Mouse (Mus musculus) liver, embryonic 13.5 days (tissue): ENCODE data around the gene Fam24a. TPM values are rescaled to one million over a fixed set of nuclear protein-coding genes. Genes with fewer than 3 reads are reported as not detected.

Experiments used
- polyA plus RNA-seq: library from polyadenylated mRNA; unstranded; fragments of >200 nt; fragmentation: Nextera tagmentation; extraction: Ambion mirVana; gene quantifications from 2 replicates; pipeline ENCODE4 v1.2.1, GENCODE M21; 2015

The Fam24a gene
- polyA plus RNA-seq, 1 experiment from 2014 or later: not detected

Other genes starting within 250 kb of the Fam24a start
- gene 4933402N03Rik, start 187.6 kb upstream of the Fam24a start, polyA plus RNA-seq: not detected in 2 replicates
- not detected in 2 replicates for gene 5430419D17Rik, start 159.5 kb upstream of the Fam24a start, polyA plus RNA-seq
- gene Cuzd1, start 11.6 kb upstream of the Fam24a start, polyA plus RNA-seq: not detected in 2 replicates
- not detected in 2 replicates for gene Fam24b, start 4.3 kb upstream of the Fam24a start, polyA plus RNA-seq
- 11.1 and 12.4 TPM in 2 replicates for gene 2310057M21Rik, start 28.9 kb downstream of the Fam24a start, polyA plus RNA-seq
- 31.2 and 34.3 TPM in 2 replicates for gene Pstk, start 37.3 kb downstream of the Fam24a start, polyA plus RNA-seq
- 11.0 and 16.6 TPM in 2 replicates for gene Ikzf5, start 76.7 kb downstream of the Fam24a start, polyA plus RNA-seq
- 26.4 and 39.0 TPM in 2 replicates for gene Acadsb, start 76.7 kb downstream of the Fam24a start, polyA plus RNA-seq
- not detected in 2 replicates for gene Hmx3, start 209.0 kb downstream of the Fam24a start, polyA plus RNA-seq
- 0.07 TPM in 1 of 2 replicates, not detected in the other for gene Hmx2, start 214.9 kb downstream of the Fam24a start, polyA plus RNA-seq
- 134 and 142 TPM in 2 replicates for gene Bub3, start 226.4 kb downstream of the Fam24a start, polyA plus RNA-seq